Mouse (Mus musculus) left cerebral cortex, postnatal 25 days (tissue): ENCODE measurements at regions not wholly inside any gene's neighbourhood (a gene's known extent, or its start where the extent isn't known, plus 50 kb on each side); places are given as distances from the start of the nearest gene placed in this dataset.

ENCODE experiments used
- DNase-seq, 2 experiments: peaks; one replicate each; pipeline ENCODE4 v3.0.0; 2022; ENCODE audit warnings: low spot score in 2 of 2, mixed read lengths in 1 of 2
- intact Hi-C: fragments of 180-260 bp; cut with DNase I; formaldehyde crosslinking; loops from one replicate; pipeline ENCODE4 v1.15.1; 2025

GRCm38 (mm10) chr6:67186537-67187274, 51.3 kb upstream of the Serbp1 start:
- intact Hi-C loops = no loop called here
- DNase-seq = peak in 1 of 2 experiments; percentile 82

DNA sequence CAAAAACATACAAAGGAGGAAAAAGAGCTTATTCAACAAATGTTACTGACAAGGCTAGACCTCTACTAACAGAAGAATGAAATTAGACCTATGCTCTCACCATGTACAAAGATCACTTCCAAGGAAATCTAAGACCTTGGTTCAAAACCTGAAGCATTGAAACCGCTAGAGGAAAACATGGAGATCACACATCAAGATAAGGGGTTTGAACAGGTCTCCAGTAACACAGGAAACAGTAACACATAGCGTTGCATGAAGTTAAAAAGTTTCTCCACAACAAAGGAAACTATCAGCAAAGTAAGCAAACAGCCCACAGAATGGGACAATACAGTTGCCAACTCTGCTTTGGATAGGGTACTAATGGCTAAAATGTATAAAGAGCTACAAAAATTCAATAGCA, 53.3 kb upstream of the Serbp1 start:
- intact Hi-C loops = no loop called here
- DNase-seq = no peak

- DNase-seq = no peak
- intact Hi-C loops = no loop called here
These were observed 54.3 kb upstream of the Serbp1 start for GRCm38 (mm10) chr6:67183481-67184215.

DNA sequence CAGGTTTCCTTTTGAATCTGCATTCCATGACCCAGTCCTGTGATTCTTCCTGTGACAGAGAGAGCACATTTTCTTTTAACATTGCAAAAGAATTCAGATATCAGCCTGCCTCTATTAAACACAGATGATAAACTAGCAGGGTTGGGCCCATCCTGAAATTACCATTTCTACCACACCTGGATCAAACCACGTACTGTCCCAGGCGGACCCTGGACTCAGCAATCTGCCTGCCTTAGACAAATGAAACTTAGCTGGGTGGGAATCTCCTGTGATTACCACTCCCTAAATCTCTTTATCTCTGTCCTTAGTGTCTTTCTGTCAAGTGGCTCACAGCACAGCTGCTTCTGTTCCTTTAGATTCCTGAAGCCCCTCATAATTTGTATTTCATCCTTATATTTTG, 55.5 kb upstream of the Serbp1 start:
- intact Hi-C loops = no loop called here

GRCm38 (mm10) chr6:67181459-67181858, 56.5 kb upstream of the Serbp1 start:
- no peak for DNase-seq
- intact Hi-C loops = no loop called here

More for the DNA sequence above, 55.5 kb upstream of the Serbp1 start:
- no peak for DNase-seq

DNA sequence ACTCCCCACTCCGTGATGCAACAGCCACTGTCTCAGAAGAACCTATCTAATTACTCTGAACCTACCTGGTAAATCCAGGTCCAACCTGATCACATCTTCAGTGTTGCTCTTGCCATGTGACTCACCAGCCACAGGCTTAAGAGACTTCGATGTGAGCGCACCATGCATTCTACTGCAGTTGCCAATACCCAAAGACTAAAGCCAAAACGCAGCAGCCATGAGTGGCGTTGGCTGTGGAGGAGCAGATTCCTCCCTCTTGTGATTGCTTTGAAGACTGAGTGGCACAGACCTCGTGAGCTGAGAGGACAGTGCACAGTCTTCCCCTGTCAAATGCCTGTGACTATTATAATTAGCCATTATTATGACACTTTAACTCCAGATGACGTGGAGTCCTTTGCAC, 58.6 kb upstream of the Serbp1 start:
- DNase-seq = no peak
- intact Hi-C loops = loop anchor here (10.0 kb wide), 1 partner anchor 355 kb away; the partner anchor contains the start of gene Tacstd2

DNA sequence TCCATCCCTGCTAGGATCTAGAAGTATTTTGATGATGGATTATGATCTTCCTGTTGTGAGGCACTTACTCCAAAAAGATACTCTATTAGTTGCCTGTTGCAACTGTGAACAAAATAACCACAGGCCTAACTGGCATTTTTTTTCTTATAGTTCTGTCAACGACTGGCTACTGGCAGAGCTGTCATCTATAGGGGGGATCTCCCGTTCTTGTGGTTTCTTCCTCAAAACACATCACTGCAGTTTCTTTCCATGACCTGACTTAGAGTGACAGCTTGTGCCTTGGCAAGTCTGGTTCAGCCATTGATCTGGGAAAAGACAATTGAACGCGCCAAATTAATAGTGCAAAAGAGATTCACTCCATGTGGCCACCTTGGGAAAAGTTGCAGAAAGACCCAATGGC, 59.4 kb upstream of the Serbp1 start:
- intact Hi-C loops = loop anchor here (10.0 kb wide), 1 partner anchor 356 kb away; the partner anchor contains the start of gene Tacstd2
- DNase-seq = no peak

GRCm38 (mm10) chr6:67178101-67178500, 59.9 kb upstream of the Serbp1 start:
- DNase-seq = no peak

DNA sequence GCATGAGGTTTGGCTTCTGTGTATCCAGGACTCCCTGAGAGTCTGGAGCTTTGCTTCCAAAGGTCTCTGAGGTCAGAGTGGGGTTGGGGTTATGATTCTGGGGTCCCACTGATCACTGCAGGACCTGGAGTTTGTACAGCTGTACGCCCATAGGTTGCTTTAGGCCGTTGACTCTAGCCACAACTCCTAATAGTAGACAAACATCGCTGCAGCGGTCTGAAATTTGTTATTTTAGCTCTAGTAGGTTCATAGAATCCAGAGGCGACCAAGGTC, 67.4 kb upstream of the Serbp1 start:
- DNase-seq = no peak
- intact Hi-C loops = loop anchor here (1.0 to 10.0 kb wide), 4 partner anchors 96 to 364 kb away; partner anchors contain the start of gene Tacstd2

More at GRCm38 (mm10) chr6:67178101-67178500, 59.9 kb upstream of the Serbp1 start:
- intact Hi-C loops = loop anchor here (10.0 kb wide), 1 partner anchor 357 kb away; the partner anchor contains the start of gene Tacstd2

DNA sequence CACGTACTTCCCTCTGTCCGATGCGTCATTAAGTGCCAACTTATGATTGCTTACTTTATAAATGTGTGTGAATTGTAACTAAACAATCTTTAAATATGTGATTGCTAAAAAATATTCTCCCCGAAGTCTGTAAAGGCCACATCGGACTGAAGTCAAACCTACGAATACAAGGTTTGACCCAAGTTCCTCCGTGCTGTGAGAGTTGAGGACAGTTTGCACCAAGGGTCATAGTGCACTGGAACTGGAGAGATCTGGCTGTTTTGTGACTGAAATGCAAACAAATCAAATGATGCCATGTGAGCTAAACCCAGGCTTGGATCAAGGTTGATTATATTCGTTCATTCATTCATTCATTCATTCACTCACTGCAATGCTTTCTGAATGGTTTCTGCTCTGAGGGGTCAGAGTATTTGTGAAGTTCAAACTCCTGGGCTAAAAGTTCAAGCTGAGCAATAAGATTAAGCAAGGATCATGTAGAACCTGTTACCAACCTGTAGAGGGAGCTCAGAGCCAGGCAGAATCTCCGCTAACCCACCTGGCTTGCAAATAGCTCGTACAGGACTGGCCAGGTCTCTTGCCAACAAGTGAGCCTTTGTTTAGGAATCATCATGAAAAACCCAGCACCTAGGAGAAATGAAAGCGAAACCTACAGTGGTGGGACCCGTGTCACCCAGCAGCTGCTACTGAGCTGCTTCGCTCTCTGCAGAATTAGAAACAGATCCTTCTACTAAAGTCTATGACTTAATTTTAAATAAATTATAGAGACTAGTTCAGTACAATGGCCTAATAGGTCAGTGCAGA, 67.9 kb upstream of the Serbp1 start:
- intact Hi-C loops = loop anchor here (1.0 to 10.0 kb wide), 5 partner anchors 97 to 633 kb away; partner anchors contain the start of genes Mad2l1 and Tacstd2
- peak; percentile 35 to 61 for DNase-seq

DNA sequence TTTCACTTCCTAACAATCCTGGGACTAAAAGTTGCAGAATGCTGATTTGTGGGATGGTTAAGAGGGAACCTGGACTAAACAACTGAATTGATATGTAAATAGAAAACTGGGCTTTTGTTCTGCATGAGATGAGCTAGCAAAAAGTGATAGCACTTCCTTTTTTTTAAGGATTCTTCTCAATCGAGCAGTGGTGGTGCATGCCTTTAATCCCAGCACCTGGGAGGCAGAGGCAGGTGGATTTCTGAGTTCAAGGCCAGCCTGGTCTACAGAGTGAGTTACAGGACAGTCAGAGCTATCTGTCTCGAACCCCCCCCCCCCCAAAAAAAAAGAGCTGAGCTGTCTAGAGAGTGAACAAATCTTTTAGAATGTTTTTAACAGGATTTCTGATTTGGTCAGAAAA, 69.2 kb upstream of the Serbp1 start:
- DNase-seq = no peak
- intact Hi-C loops = loop anchor here (5.0 kb wide), 1 partner anchor 632 kb away; the partner anchor contains the start of gene Mad2l1

- intact Hi-C loops = loop anchor here (5.0 kb wide), 1 partner anchor 631 kb away; the partner anchor contains the start of gene Mad2l1
These were observed 69.8 kb upstream of the Serbp1 start for GRCm38 (mm10) chr6:67168031-67168777.

GRCm38 (mm10) chr6:67165091-67165490, 72.9 kb upstream of the Serbp1 start:
- intact Hi-C loops = loop anchor here (5.0 kb wide), 1 partner anchor 628 kb away; the partner anchor contains the start of gene Mad2l1
- no peak for DNase-seq

More at GRCm38 (mm10) chr6:67168031-67168777, 69.8 kb upstream of the Serbp1 start:
- peak; percentile 47 to 64 for DNase-seq

DNA sequence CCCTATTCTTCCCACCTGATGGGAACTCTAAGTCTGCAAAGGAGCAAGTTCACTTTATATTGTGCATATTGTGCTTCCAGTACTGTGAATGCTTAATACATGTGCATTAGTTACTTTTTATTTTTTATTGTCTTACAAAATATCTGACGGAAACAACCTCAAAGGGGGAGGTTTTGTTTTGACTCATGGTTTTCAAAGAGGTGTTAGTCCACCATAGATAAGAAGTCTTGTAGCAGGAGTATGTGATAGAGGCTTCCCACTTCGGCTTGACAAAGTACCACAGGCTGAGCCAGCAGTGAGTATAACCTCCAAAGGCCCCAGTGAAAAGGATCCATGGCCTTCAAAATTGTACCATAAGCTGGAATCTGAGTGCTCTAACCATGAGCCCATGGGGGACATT, 74.0 kb upstream of the Serbp1 start:
- intact Hi-C loops = no loop called here
- DNase-seq = no peak

DNA sequence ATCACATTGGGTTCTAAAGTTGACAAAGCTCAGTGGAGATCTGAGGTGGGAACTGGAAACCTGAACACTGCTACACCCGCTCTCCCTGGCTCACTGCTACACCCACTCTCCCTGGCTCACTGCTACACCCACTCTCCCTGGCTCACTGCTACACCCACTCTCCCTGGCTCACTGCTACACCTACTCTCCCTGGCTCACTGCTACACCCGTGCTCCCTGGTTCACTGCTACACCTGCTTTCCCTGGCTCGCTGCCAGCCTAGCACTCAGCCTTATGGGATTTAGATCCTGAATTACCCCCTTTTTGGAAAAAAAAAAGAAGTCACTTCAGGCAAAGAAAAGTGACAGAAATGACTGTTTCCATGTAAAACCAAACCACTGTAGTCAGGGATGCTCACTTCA, 75.2 kb upstream of the Serbp1 start:
- intact Hi-C loops = no loop called here
- DNase-seq = no peak

DNA sequence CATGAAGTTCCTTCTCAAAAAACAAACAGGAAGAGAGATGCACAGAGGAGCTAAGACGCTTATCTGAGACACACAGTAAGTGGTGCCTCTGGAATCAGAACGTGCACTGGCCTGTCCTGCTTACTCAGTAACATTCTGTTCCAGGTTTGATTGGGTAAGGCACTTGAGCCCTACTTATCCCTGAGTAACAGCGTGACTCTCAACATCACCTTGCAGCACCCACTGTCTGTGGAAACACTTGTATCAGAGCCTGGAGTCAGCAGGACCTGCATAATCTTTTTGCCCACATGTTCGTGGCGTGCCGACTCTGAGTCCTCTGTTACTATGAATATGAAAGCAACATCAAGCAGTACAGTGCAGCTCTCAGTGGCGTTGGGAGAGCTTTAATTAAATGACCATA, 76.4 kb upstream of the Serbp1 start:
- intact Hi-C loops = no loop called here
- DNase-seq = no peak

DNA sequence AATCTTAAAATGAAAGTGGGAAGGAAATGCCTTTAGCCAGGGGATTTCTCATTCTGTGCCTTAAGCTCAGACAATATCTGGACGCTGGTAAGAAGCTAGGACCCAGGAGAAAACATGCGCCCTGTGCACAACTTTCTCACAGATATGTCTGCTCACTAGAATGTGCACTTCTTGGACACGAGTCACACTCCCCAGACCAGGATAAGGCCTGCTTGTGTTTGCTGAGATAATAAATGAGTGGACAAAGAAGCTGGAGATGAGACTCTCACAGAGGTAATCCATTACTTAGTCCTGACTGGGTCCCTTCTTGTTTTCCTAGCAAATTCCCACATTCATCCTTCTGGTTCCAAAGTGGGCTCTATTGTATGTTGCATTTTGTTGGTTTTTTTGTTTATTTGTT, 77.4 kb upstream of the Serbp1 start:
- intact Hi-C loops = no loop called here
- DNase-seq = no peak

GRCm38 (mm10) chr6:67159726-67160523, 78.1 kb upstream of the Serbp1 start:
- intact Hi-C loops = loop anchor here (2.0 kb wide), 1 partner anchor 319 kb away; no protein-coding TSS in a partner anchor
- DNase-seq = no peak
